Mouse (Mus musculus) embryonic facial prominence, embryonic 11.5 days (tissue): ENCODE data around the gene Ppp2r5e. TPM values are rescaled to one million over a fixed set of nuclear protein-coding genes. Genes with fewer than 3 reads are reported as not detected.

Source experiments
- ATAC-seq: fragments of 200-750 bp; cut with Nextera tagmentation; replicated peaks from 2 replicates; pipeline ENCODE4 v1.8.0; 2017; ENCODE audit warnings: low read depth; ENCODE audit not compliant: insufficient number of reproducible peaks, low FRiP score, low TSS enrichment
- DNase-seq: peaks from one replicate; pipeline ENCODE4 v3.0.0-alpha.2; 2015; ENCODE audit warnings: low spot score
- H3K27ac ChIP-seq: fragments of 300-500 bp; sonication (generic); replicated peaks from 2 replicates; pipeline ENCODE4 v1.5.1; 2014; ENCODE audit warnings: mild to moderate bottlenecking, low read depth, low read length, control low read depth
- H3K27me3 ChIP-seq: fragments of 300-500 bp; sonication (generic); 2 replicates; pipeline ENCODE4 v1.6.1; 2014; ENCODE audit warnings: mild to moderate bottlenecking, low read length, moderate library complexity, mixed read lengths; ENCODE audit not compliant: control insufficient read depth, insufficient read depth
- H3K36me3 ChIP-seq: fragments of 300-500 bp; sonication (generic); replicated peaks from 2 replicates; pipeline ENCODE4 v1.6.1; 2014; ENCODE audit warnings: low read depth, mild to moderate bottlenecking, low read length, moderate library complexity, mixed read lengths; ENCODE audit not compliant: control insufficient read depth, insufficient read depth
- H3K4me1 ChIP-seq: fragments of 300-500 bp; sonication (generic); 2 replicates; pipeline ENCODE4 v1.6.1; 2014; ENCODE audit warnings: low read length, mixed read lengths; ENCODE audit not compliant: control insufficient read depth, insufficient read depth
- H3K4me2 ChIP-seq: fragments of 300-500 bp; sonication (generic); 2 replicates; pipeline ENCODE4 v1.6.1; 2014; ENCODE audit warnings: low read depth, mild to moderate bottlenecking, control low read depth, low read length, moderate library complexity
- H3K4me3 ChIP-seq: fragments of 300-500 bp; sonication (generic); 2 replicates; pipeline ENCODE4 v1.5.1; 2014; ENCODE audit warnings: low read depth, low read length, control low read depth
- H3K9ac ChIP-seq: fragments of 300-500 bp; sonication (generic); replicated peaks from 2 replicates; pipeline ENCODE4 v1.6.1; 2014; ENCODE audit warnings: mild to moderate bottlenecking, control low read depth, low read length
- H3K9me3 ChIP-seq: fragments of 300-500 bp; sonication (generic); replicated peaks from 2 replicates; pipeline ENCODE4 v1.6.1; 2016; ENCODE audit warnings: mild to moderate bottlenecking, low read length, inconsistent platforms, mixed read lengths; ENCODE audit not compliant: control insufficient read depth
- WGBS: fragments of 180-500 bp; shearing (Covaris S2); extraction: QIAGEN DNeasy Blood & Tissue Kit; methylation state at CpG from one replicate; pipeline ENCODE4 v1.1.7; 2014; 5-methylcytosine and 5-hydroxymethylcytosine counted together
- polyA plus RNA-seq: library from polyadenylated mRNA; unstranded; fragments of >200 nt; fragmentation: Nextera tagmentation; extraction: Ambion mirVana; gene quantifications from 2 replicates; pipeline ENCODE4 v1.2.1, GENCODE M21; 2014

Ppp2r5e gene
- polyA plus RNA-seq, 1 experiment from 2014 or later: 18.7 TPM

GRCm38 (mm10) chr12:75515301-75515906 is 80.6 kb downstream of the Ppp2r5e start:
- H3K27ac ChIP-seq: no peak overlapping the region
- no peaks in the 10 kb centered on the region for H3K27me3 ChIP-seq
- WGBS: 56% methylated on average over 10 of the region's 10 CpGs
- H3K9me3 ChIP-seq: no peaks in the 10 kb centered on the region
- H3K4me3 ChIP-seq: no peak overlapping the region
- ATAC-seq: no peak
- no peaks in the 10 kb centered on the region for H3K4me1 ChIP-seq
- H3K9ac ChIP-seq: no peak overlapping the region
- no peaks in the 10 kb centered on the region for H3K36me3 ChIP-seq
- H3K4me2 ChIP-seq: no peak overlapping the region
- DNase-seq: no peak

GRCm38 (mm10) chr12:75511520-75511919 is 84.5 kb downstream of the Ppp2r5e start:
- Histone ChIP-seq H3K36me3 (no peaks in the 10 kb centered on the region), H3K9ac (no peak overlapping the region), H3K4me3 (no peak overlapping the region), H3K9me3 (no peaks in the 10 kb centered on the region), H3K4me2 (no peak overlapping the region), H3K4me1 (no peaks in the 10 kb centered on the region), H3K27ac (no peak overlapping the region), H3K27me3 (no peaks in the 10 kb centered on the region)
- no peak for DNase-seq
- WGBS: 94% methylated on average over 2 of the region's 2 CpGs
- no peak for ATAC-seq

GRCm38 (mm10) chr12:75504991-75505650 is 90.9 kb downstream of the Ppp2r5e start:
- Histone ChIP-seq H3K4me2 (no peak overlapping the region), H3K36me3 (no peaks in the 10 kb centered on the region), H3K27me3 (no peaks in the 10 kb centered on the region), H3K4me1 (no peaks in the 10 kb centered on the region), H3K4me3 (no peak overlapping the region), H3K27ac (no peak overlapping the region), H3K9me3 (no peaks in the 10 kb centered on the region), H3K9ac (no peak overlapping the region)
- 83% methylated on average over 6 of the region's 6 CpGs for WGBS
- ATAC-seq (no peak), DNase-seq (no peak)

GRCm38 (mm10) chr12:75502664-75503063 is 93.4 kb downstream of the Ppp2r5e start:
- 85% methylated on average over 4 of the region's 4 CpGs for WGBS
- Histone ChIP-seq H3K27ac (no peak overlapping the region), H3K4me2 (no peak overlapping the region), H3K27me3 (no peaks in the 10 kb centered on the region), H3K36me3 (no peaks in the 10 kb centered on the region), H3K4me1 (no peaks in the 10 kb centered on the region), H3K4me3 (no peak overlapping the region), H3K9ac (no peak overlapping the region), H3K9me3 (no peaks in the 10 kb centered on the region)
- ATAC-seq: no peak
- DNase-seq: no peak

GRCm38 (mm10) chr12:75497698-75498097 is 98.3 kb downstream of the Ppp2r5e start:
- no peak overlapping the region for H3K4me3 ChIP-seq
- H3K27me3 ChIP-seq: no peaks in the 10 kb centered on the region
- no peak overlapping the region for H3K9ac ChIP-seq
- no peak overlapping the region for H3K27ac ChIP-seq
- H3K4me2 ChIP-seq: no peak overlapping the region
- no peak for ATAC-seq
- WGBS: 92% methylated on average over 1 of the region's 1 CpGs
- H3K9me3 ChIP-seq: no peaks in the 10 kb centered on the region
- H3K4me1 ChIP-seq: no peaks in the 10 kb centered on the region
- H3K36me3 ChIP-seq: no peaks in the 10 kb centered on the region
- DNase-seq: no peak

GRCm38 (mm10) chr12:75495636-75496035 is 100.4 kb downstream of the Ppp2r5e start:
- Histone ChIP-seq H3K36me3 (no peaks in the 10 kb centered on the region), H3K9me3 (no peaks in the 10 kb centered on the region)

GRCm38 (mm10) chr12:75494643-75495042 is 101.4 kb downstream of the Ppp2r5e start:
- ATAC-seq: no peak
- Histone ChIP-seq H3K27ac (no peak overlapping the region), H3K9ac (no peak overlapping the region), H3K36me3 (no peaks in the 10 kb centered on the region), H3K27me3 (no peaks in the 10 kb centered on the region), H3K4me3 (no peak overlapping the region), H3K4me2 (no peak overlapping the region), H3K9me3 (no peaks in the 10 kb centered on the region), H3K4me1 (no peaks in the 10 kb centered on the region)
- WGBS: 84% methylated on average over 3 of the region's 3 CpGs
- DNase-seq: no peak

More at GRCm38 (mm10) chr12:75495636-75496035, 100.4 kb downstream of the Ppp2r5e start:
- no peak overlapping the region for H3K27ac ChIP-seq
- H3K9ac ChIP-seq: no peak overlapping the region
- no peak for ATAC-seq
- H3K27me3 ChIP-seq: no peaks in the 10 kb centered on the region
- no peaks in the 10 kb centered on the region for H3K4me1 ChIP-seq
- WGBS: 94% methylated on average over 3 of the region's 3 CpGs
- no peak for DNase-seq
- H3K4me2 ChIP-seq: no peak overlapping the region
- H3K4me3 ChIP-seq: no peak overlapping the region

GRCm38 (mm10) chr12:75492549-75493327 is 103.3 kb downstream of the Ppp2r5e start:
- H3K4me3 ChIP-seq: no peak overlapping the region
- no peak for DNase-seq
- no peaks in the 10 kb centered on the region for H3K4me1 ChIP-seq
- no peaks in the 10 kb centered on the region for H3K9me3 ChIP-seq
- H3K27ac ChIP-seq: no peak overlapping the region
- H3K36me3 ChIP-seq: no peaks in the 10 kb centered on the region
- WGBS: 72% methylated on average over 3 of the region's 3 CpGs
- H3K9ac ChIP-seq: no peak overlapping the region
- no peak for ATAC-seq
- H3K4me2 ChIP-seq: no peak overlapping the region
- no peaks in the 10 kb centered on the region for H3K27me3 ChIP-seq
